Mouse (Mus musculus): ENCODE measurements at regions not wholly inside any gene's neighbourhood (a gene's known extent, or its start where the extent isn't known, plus 50 kb on each side); places are given as distances from the start of the nearest gene placed in this dataset.

GRCm38 (mm10) chr16:95815966-95816365, 114.1 kb downstream of the Ets2 start:
- TF ChIP-seq CTCF (IDR thresholded peaks at IDR 0.05; ENCODE audit: borderline replicate concordance, insufficient read depth, low read depth, low read length) (no peak), POLR2A (IDR thresholded peaks at IDR 0.05; ENCODE audit: borderline replicate concordance, insufficient read depth, low read length) (no peak)
